Mouse (Mus musculus) C2C12 (cell line): ENCODE measurements around the gene Atp5g2. TPM values are rescaled to one million over a fixed set of nuclear protein-coding genes. Genes with fewer than 3 reads are reported as not detected.

Source experiments
- H3K27me3 ChIP-seq: one replicate; pipeline ENCODE4 v1.6.1; 2011; ENCODE audit not compliant: control insufficient read depth, insufficient read depth, insufficient read length
- H3K36me3 ChIP-seq: one replicate; pipeline ENCODE4 v1.6.1; 2011; ENCODE audit not compliant: control insufficient read depth, insufficient read depth
- H3K4me3 ChIP-seq: one replicate; pipeline ENCODE4 v1.5.1; 2011; ENCODE audit warnings: mild to moderate bottlenecking, control low read depth; ENCODE audit not compliant: poor library complexity, insufficient read depth, severe bottlenecking
- H3K79me2 ChIP-seq: one replicate; pipeline ENCODE4 v1.6.1; 2011; ENCODE audit not compliant: control insufficient read depth, insufficient read depth
- H3K79me3 ChIP-seq: one replicate; pipeline ENCODE4 v1.6.1; 2011; ENCODE audit warnings: low read depth, control low read depth
- H3ac ChIP-seq: one replicate; pipeline ENCODE3; 2011; ENCODE audit warnings: low read depth; ENCODE audit not compliant: control insufficient read depth, insufficient read length
- CEBPB ChIP-seq: IDR thresholded peaks from one replicate; pipeline ENCODE4 v1.6.1; 2011; ENCODE audit warnings: low read depth, mild to moderate bottlenecking, control low read depth, moderate library complexity
- CTCF ChIP-seq: IDR thresholded peaks from one replicate; pipeline ENCODE4 v1.5.1; 2011; ENCODE audit not compliant: control insufficient read depth, insufficient read depth, insufficient read length
- FOSL1 ChIP-seq: IDR thresholded peaks from one replicate; pipeline ENCODE4 v1.8.0; 2011; ENCODE audit warnings: mild to moderate bottlenecking, low read length; ENCODE audit not compliant: poor library complexity, insufficient read depth, severe bottlenecking
- MAX ChIP-seq: IDR thresholded peaks from one replicate; pipeline ENCODE4 v1.6.1; 2011; ENCODE audit warnings: mild to moderate bottlenecking, control low read depth
- MYOD1 ChIP-seq: IDR thresholded peaks from one replicate; pipeline ENCODE4 v1.6.1; 2011; ENCODE audit warnings: low read depth; ENCODE audit not compliant: control insufficient read depth, insufficient read length
- MYOG ChIP-seq: IDR thresholded peaks from one replicate; pipeline ENCODE4 v1.6.1; 2011; ENCODE audit not compliant: control insufficient read depth, insufficient read length; ENCODE audit errors: extremely low read depth
- USF1 ChIP-seq: IDR thresholded peaks from one replicate; pipeline ENCODE4 v1.6.1; 2011; ENCODE audit warnings: low read depth, mild to moderate bottlenecking, control low read depth, moderate library complexity
- microRNA-seq: library from miRNA; unstranded; fragments of <30 nt; microRNA quantifications from one replicate; pipeline ENCODE4, GENCODE M21; 2019; ENCODE audit warnings: borderline microRNAs expressed
- polyA plus RNA-seq: library from polyadenylated mRNA; unstranded; fragments of >200 nt; fragmentation: generic; extraction: Trizol; gene quantifications from one replicate; pipeline ENCODE4 v1.2.1, GENCODE M21; 2012; ENCODE audit warnings: missing spikeins

Gene Atp5g2
- polyA plus RNA-seq, 1 experiment = 933 TPM

DNA sequence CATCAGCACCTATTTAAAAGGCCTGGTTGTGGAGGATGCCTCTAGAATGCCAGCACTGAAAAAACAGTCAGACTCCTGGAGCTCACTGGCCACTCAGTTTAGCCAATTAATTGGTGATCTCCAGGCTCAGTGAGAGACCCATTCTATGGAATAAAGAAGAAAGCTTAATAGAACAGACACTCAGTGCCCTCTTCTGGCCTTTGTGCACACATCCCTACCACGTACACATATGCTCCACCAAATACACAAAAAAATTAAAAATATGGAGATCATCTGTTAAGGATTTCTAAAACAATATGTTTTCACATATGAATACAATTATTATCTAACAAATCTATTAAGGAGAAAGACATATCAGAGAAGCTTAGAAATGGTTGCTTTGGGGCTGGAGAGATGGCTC is 51.4 kb downstream of the Atp5g2 start:
- Histone ChIP-seq H3K27me3 (no peaks in the 10 kb centered on the region), H3K79me3 (peaks cover 83% of the 10 kb centered on the region), H3K79me2 (peaks cover 92% of the 10 kb centered on the region), H3ac (no peak overlapping the region), H3K4me3 (no peak overlapping the region), H3K36me3 (peaks cover 30% of the 10 kb centered on the region)
- TF ChIP-seq MYOG = no peak
- TF ChIP-seq CEBPB = no peak
- no peak for TF ChIP-seq USF1
- no peak for TF ChIP-seq MYOD1
- no peak for TF ChIP-seq FOSL1
- TF ChIP-seq CTCF = no peak

DNA sequence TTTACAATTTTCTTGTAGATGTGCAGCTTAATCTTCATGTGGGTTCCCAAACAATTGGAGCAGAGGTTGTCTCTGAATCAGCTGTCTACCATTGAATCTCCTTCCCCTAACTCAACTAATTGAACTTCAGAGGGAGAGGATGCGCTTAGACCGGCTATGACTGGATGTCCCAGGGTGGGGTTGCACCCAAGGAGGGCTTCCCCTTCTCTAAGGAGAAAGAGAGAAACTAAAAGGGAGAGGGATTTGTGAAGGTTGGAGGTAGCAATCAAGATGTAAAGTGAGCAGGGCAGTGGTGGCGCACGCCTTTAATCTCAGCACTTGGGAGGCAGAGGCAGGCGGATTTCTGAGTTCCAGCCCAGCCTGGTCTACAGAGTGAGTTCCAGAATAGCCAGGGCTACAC is 52.7 kb downstream of the Atp5g2 start:
- TF ChIP-seq FOSL1 (no peak), MYOD1 (no peak), USF1 (no peak), CEBPB (no peak), CTCF (no peak), MAX (no peak), MYOG (no peak)
- peaks cover 100% of the 10 kb centered on the region for H3K79me2 ChIP-seq

GRCm38 (mm10) chr15:102617654-102618053 is 54.5 kb downstream of the Atp5g2 start:
- H3K36me3 ChIP-seq = peaks cover 41% of the 10 kb centered on the region
- TF ChIP-seq CTCF = no peak
- TF ChIP-seq MYOG = no peak
- no peak for TF ChIP-seq CEBPB
- no peak for TF ChIP-seq FOSL1
- TF ChIP-seq MAX = no peak
- TF ChIP-seq USF1 = no peak
- TF ChIP-seq MYOD1 = no peak
- no peaks in the 10 kb centered on the region for H3K27me3 ChIP-seq
- peaks cover 85% of the 10 kb centered on the region for H3K79me3 ChIP-seq
- no peak overlapping the region for H3K4me3 ChIP-seq
- H3ac ChIP-seq = no peak overlapping the region
- H3K79me2 ChIP-seq = peaks cover 100% of the 10 kb centered on the region

More for the DNA sequence above, 52.7 kb downstream of the Atp5g2 start:
- Histone ChIP-seq H3K79me3 (peaks cover 90% of the 10 kb centered on the region), H3K27me3 (no peaks in the 10 kb centered on the region), H3K4me3 (no peak overlapping the region), H3ac (no peak overlapping the region), H3K36me3 (peaks cover 30% of the 10 kb centered on the region)

- no peak for TF ChIP-seq FOSL1
- no peak for TF ChIP-seq MYOG
- TF ChIP-seq CTCF = no peak
- no peak for TF ChIP-seq USF1
- TF ChIP-seq MAX = no peak
- TF ChIP-seq MYOD1 = no peak
- TF ChIP-seq CEBPB = no peak
- peaks cover 34% of the 10 kb centered on the region for H3K36me3 ChIP-seq
- H3K4me3 ChIP-seq = no peak overlapping the region
- H3ac ChIP-seq = no peak overlapping the region
- H3K79me3 ChIP-seq = peaks cover 88% of the 10 kb centered on the region
- H3K79me2 ChIP-seq = peaks cover 100% of the 10 kb centered on the region
- no peaks in the 10 kb centered on the region for H3K27me3 ChIP-seq
Observed at GRCm38 (mm10) chr15:102616174-102616573, 56.0 kb downstream of the Atp5g2 start.

GRCm38 (mm10) chr15:102614224-102614623 is 57.9 kb downstream of the Atp5g2 start:
- H3K4me3 ChIP-seq = no peak overlapping the region

GRCm38 (mm10) chr15:102612966-102613365 is 59.2 kb downstream of the Atp5g2 start:
- Histone ChIP-seq H3ac (no peak overlapping the region), H3K27me3 (no peaks in the 10 kb centered on the region), H3K79me2 (peaks cover 100% of the 10 kb centered on the region), H3K79me3 (peaks cover 80% of the 10 kb centered on the region), H3K4me3 (no peak overlapping the region), H3K36me3 (peaks cover 19% of the 10 kb centered on the region)
- no peak for TF ChIP-seq MAX
- TF ChIP-seq FOSL1 = no peak
- no peak for TF ChIP-seq CEBPB

More at GRCm38 (mm10) chr15:102614224-102614623, 57.9 kb downstream of the Atp5g2 start:
- H3K79me3 ChIP-seq = peaks cover 87% of the 10 kb centered on the region
- H3K27me3 ChIP-seq = no peaks in the 10 kb centered on the region
- peaks cover 100% of the 10 kb centered on the region for H3K79me2 ChIP-seq
- peaks cover 20% of the 10 kb centered on the region for H3K36me3 ChIP-seq
- H3ac ChIP-seq = no peak overlapping the region
- TF ChIP-seq MYOD1 = no peak
- TF ChIP-seq CTCF = no peak
- no peak for TF ChIP-seq MAX
- TF ChIP-seq CEBPB = no peak

Small RNA genes lying within 50 kb of the gene (microRNA-seq; reads per million reads assigned to microRNA genes)
- 0.20 reads per million for gene Mir688

Other genes starting within 250 kb of the Atp5g2 start
- 0.07 TPM for gene Amhr2, start 227.0 kb downstream of the Atp5g2 start, polyA plus RNA-seq
- 113 TPM for gene Prr13, start 213.3 kb downstream of the Atp5g2 start, polyA plus RNA-seq
- gene Pcbp2, start 201.8 kb downstream of the Atp5g2 start, polyA plus RNA-seq = 1,132 TPM
- gene Gm10337, start 168.6 kb downstream of the Atp5g2 start, polyA plus RNA-seq = not detected
- gene Map3k12, start 155.3 kb downstream of the Atp5g2 start, polyA plus RNA-seq = 11.2 TPM
- gene Tarbp2, start 154.2 kb downstream of the Atp5g2 start, polyA plus RNA-seq = 127 TPM
- 0.94 TPM for gene Npff, start 147.4 kb downstream of the Atp5g2 start, polyA plus RNA-seq
- gene Gm28047, start 47.3 kb downstream of the Atp5g2 start, polyA plus RNA-seq = not detected
- gene Atf7, start 46.9 kb downstream of the Atp5g2 start, polyA plus RNA-seq = 31.0 TPM
- gene Calcoco1, start 49.8 kb upstream of the Atp5g2 start, polyA plus RNA-seq = 25.7 TPM
- 8.2 TPM for gene Hoxc13, start 248.8 kb upstream of the Atp5g2 start, polyA plus RNA-seq